Mouse (Mus musculus) small intestine, adult 10 weeks (tissue): ENCODE data around the gene Ccser1. TPM values are rescaled to one million over a fixed set of nuclear protein-coding genes. Genes with fewer than 3 reads are reported as not detected.

ENCODE experiments used
- polyA plus RNA-seq: library from polyadenylated mRNA; stranded (reverse); fragments of 350-450 nt; fragmentation: Illumina TruSeq; extraction: RNeasy Lipid Tissue Mini Kit (QIAGEN cat#74804); gene quantifications from one replicate; pipeline ENCODE4 v1.2.3, GENCODE M21; 2014; ENCODE audit warnings: low replicate concordance

The Ccser1 gene
- 45.5 TPM for polyA plus RNA-seq

GRCm38 (mm10) chr6:61179949-61180755, at the start of gene Ccser1:
TSS of gene Ccser1 (plus strand) at chr6:61180324.

